Mouse (Mus musculus): Measurements from ENCODE around the gene Rgs11. TPM values are rescaled to one million over a fixed set of nuclear protein-coding genes. Genes with fewer than 3 reads are reported as not detected.

Rgs11 gene
- total RNA-seq, 4 experiments from 2014 or later: 0.19 to 0.97 (median 0.45) TPM

DNA sequence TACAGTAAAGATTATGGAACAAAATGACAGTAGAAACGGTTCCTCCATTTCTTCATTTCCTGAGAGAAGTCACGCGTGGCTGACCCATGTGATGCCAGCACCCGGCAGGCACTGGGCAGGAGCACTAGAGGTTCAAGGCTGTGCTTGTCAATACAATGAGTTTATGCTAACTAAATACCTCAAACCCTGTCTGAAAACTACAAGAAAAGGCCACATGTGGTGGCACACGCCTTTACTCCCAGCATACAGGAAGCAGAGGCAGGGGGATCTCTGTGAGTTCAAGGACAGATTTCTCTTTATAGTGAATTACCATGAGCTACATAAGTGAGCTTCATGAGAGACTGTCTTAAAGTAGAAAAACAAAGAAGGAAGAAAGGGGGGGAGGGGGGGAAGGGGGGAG lies 28.4 kb downstream of the Rgs11 start:
- no peak for DNase-seq (ENCODE audit: low spot score in 2 of 2)

DNA sequence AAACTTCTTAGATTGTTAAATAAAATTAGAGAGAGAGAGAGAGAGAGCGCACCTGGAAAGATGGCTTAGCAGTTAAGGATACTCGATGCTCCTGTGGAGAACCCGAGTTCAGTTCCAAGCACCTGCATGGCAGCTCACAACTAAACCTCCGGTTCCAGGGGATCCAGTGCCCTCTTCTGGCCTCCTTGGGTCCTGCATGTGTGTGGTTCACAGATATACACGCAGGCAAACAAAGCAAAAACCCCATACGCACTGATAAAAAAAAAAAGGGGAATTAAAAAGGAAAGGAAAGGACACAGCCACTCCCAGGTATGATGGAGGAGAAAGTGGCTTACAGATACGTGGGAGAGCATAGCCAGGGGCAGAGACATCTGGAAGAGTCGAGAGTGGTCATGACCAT lies 30.1 kb downstream of the Rgs11 start:
- no peak for DNase-seq (ENCODE audit: low spot score in 2 of 2)

DNA sequence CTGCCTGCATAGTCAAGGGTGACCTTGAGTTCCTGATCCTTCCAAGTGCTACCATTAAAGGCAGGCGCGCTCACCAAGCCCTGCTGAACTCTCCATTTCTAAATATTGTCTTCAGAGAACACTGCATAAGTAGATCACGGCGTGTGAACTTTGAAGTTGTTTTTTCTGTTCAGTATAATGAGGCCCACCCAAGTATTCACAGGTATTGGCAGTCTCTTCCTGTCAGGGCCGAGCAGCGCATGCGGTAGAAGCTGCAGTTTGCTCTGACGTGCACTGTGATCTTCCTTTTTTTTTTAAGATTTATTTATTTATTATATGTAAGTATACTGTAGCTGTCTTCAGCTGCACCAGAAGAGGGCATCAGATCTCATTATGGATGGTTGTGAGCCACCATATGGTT lies 31.6 kb downstream of the Rgs11 start:
- DNase-seq (ENCODE audit: low spot score in 2 of 2): no peak

DNA sequence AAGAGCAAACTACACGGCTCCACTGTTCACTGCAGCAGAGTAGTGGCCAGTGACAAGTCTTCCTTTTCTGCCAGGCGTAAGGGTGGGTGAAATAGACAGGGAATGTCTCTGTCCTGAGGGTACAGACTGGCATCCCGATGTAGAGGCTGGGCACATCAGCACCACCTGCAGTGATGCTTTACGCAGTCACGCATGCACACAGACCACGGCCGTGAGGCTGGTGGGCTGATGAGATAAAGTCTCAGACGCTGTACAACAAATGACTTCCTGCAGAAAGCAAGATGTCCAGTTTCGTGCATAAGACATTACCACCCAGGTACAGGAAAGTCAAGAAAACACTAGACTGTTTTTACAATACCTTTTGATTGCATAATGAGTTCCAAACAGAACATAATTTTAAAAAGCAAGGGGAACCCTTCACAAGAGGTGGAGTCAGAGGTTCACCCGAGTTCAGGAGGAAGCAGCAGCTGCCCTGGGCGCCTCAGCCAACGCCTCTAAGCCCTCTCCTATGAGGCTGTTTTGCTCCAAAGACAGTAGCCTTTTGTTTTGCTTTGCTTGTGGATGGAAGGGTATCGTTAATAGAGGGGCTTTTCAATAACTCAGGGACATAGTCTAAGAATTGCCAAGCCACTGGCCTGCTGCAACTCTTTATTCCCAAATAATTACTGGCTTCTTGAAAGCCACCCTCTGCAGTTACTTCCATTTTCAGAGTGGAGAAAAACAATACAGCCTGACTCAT lies 32.5 kb downstream of the Rgs11 start:
- DNase-seq (ENCODE audit: low spot score in 2 of 2): no peak

DNA sequence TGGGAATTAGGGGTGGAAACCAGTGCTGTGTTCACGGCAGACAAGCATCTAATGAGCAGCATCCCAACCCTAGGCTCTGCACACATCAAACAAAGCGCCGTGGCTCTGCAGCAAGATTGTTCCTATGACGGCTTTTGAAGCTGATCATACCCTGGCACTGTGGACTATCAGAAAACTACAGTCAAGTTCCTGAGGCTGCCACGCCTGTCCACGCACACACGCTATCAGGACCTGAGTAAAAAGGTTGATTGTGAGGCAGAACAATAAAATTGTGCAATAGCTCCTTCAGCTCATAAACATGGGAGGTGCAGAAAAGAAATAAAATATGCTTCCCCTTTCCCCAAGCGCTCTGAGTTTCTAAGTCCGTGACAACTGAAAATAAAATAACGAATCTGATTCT lies 34.9 kb downstream of the Rgs11 start:
- DNase-seq (ENCODE audit: low spot score in 2 of 2): no peak

DNA sequence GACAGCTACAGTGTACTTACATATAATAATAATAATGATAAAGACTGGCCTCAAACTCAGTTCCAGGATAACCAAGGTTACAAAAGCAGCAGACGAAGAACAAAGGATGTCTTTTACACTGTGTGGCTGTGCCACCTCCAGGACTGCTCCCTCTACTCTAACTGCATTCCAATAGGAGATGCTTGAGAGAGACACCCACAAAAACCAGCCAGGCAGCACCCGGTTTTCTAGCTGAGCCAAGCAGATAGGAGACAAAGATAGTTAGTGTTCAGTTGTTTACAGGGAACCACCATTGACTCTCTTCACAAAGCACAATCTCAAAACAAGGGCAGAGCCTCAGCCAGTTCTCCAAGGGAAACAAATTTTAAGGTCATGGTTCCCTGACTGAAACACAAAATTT lies 36.8 kb downstream of the Rgs11 start:
- no peak for DNase-seq (ENCODE audit: low spot score in 2 of 2)

DNA sequence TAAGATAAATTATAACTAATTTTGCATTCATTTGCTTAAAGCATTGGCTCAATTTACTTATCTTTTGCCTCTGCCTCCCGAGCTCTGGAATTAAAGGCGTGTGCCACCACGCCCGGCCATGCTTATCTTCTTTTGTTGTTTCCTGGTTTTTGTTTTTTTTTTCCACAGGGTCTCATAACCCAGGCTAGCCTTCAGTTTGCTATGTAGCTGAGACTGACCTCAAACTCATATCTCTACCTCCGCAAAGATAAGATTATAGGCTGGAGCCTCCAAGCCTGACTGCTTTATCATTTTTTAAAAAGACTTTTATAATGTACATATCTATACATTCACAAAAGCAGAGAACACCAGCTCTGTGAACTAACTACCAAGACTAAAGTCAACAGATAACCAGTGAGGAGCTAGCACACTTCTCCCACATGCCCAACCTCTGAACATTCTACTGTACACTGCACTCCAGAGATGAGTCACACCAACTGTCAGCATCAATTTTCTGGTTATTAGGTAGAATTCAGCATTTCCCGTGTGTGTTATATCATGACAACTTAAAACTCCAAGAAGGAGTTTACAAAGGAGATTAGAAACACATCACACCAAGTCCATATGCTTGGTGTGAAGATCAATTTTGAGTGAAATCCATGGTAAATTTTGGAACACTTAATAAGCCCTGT lies 37.5 kb downstream of the Rgs11 start:
- DNase-seq (ENCODE audit: low spot score in 2 of 2): no peak

DNA sequence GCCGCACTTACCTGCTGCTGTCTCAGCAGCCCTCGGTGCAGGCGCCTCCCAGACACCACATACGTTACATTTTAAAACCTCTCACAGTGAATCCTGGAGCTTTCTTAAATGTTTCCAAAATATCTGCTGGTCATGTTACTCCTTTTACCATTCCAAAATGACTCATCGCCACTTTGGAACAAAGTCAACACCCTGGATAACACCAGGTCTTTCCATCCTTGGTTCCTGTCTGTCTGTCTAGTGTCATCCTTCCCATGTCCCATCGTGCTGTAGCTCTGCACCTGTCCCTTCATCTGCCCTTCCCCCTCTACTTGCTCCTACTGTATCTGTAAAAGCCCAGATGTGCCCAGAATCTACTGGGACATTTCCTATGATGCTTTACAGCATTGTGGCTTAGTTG lies 38.2 kb downstream of the Rgs11 start:
- DNase-seq (ENCODE audit: low spot score in 2 of 2): no peak

DNA sequence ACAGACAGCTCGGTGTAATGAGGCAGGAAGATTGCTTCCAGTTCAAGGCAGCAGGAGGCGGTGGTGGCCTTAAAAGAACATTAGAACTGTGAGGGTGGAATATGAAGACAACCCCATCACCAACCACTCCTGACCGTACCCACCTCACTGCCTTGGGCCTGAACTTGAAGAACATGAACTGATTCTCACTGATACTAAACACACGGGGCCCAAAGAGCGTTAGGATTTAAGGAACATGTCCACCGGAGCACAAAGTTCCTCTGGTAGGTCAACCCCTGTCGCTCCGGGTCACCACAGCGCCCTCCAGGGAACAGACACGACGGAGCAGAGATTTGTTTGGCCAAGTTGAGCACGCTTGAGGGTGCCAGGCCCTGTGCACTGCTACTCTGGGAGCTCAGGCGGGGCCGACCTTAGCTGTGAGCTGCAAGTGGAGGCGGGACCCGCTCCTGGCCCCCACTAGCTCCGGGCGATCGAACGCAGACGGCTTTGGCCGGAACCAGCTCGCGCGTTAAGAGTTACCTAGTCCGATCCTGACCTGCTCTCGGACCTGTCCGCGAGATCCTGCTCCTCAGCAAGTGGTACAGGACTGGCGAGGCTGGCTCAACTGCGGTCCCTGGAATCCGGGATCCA lies 40.8 kb downstream of the Rgs11 start:
- DNase-seq (ENCODE audit: low spot score in 2 of 2): peak; percentile 72 to 73

DNA sequence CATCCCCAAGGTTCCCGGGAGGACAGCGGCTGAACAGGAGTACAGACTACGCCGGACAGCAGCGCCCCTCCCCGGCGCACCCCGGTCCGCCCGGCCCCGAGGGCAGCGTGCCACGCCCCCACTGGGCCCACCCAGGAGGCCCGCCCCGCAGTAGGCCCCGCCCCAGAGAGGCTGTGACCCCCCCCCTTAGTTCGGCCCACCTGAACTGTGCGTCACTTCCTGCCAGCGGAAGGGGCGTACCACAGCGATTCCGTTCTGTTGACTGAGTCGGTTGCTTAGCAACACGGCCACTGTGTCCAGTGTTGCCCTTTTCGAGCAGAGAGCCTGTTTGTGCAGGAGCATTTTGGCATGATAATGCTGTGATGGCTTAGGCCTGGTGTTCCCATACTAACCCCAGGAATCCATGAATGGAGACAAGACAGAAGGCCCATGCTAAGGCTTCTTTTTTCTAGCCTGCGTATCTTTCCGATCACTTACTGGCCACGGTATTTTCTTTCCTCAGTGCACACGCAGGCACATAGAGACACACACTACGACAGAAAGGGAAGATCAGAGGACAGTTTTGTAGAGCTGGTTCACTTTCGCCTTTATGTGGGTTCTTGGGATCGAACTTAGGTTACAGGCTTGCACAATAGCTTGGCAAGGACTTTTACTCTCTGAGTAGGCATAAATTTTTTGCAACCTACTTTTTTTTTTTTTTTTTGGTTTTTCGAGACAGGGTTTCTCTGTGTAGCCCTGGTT lies 41.5 kb downstream of the Rgs11 start, which contains the start of gene Fam234a:
TSS of gene Fam234a (minus strand) at position 142 of the 741 bp plus-strand sequence.
- peak; percentile 90 to 92 for DNase-seq (ENCODE audit: low spot score in 2 of 2)

DNA sequence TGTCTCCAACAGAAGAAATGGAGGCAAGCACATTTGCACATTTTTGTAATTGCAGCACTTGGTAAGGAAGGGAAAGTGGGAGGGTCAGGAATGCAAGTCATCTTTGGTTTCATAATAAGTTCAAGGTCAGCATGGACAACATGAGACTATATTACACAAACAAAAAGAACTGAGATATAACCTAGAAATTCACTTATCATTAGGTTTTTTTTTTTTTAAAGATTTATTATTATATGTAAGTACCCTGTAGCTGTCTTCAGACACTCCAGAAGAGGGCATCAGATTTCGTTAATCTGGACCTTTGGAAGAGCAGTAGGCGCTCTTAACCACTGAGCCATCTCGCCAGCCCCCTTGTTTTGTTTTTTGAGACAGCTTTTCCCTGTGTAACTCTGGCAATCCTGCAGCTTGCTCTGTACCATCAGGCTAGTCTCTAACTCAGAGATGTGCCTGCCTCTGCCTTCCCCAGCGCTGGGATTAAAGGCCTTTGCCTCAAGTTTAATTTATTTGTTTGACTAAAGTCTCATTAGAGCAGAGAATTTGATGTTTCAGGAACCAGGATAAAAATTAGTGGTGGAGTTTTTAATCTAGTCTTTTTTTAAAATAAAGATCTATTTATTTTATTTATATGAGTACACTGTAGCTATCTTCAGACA lies 49.3 kb downstream of the Rgs11 start:
- DNase-seq (ENCODE audit: low spot score in 2 of 2): no peak

DNA sequence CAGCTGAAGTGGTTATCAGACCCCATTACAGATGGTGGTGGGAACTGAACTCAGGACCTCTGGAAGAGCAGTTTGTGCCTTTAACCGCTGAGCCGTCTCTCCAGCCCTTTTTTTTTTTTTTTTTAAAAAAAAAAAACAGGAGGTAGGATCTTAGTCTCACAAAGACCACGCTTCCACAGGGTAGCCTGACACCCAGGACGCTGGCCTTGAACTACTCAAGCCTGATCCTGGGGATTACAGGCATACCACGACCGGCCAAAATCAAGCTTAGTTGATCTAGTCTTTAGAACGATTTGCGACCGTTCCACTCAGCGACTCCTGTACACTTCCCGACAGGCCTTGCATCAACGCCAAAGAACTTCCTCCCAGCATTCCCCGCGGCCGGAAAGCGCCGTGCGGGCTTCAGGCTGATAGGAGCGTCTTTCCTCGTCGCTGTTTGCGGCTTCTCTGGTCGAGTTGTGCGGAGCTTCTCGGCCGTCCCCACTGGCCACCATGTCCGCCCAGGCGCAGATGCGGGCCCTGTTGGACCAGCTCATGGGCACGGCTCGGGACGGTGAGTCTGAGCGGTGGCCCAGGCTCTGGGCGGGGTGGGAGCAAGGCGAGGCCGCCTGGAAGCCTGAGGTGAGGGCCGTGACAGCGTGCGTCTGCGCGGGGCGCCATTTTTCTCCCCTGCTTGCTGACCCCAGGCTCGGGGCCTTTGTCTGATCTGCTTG lies 49.9 kb downstream of the Rgs11 start, which contains the start of gene Luc7l:
TSS of gene Luc7l (plus strand) at position 358 of the 713 bp plus-strand sequence.
- peak; percentile 89 to 90 for DNase-seq (ENCODE audit: low spot score in 2 of 2)

DNA sequence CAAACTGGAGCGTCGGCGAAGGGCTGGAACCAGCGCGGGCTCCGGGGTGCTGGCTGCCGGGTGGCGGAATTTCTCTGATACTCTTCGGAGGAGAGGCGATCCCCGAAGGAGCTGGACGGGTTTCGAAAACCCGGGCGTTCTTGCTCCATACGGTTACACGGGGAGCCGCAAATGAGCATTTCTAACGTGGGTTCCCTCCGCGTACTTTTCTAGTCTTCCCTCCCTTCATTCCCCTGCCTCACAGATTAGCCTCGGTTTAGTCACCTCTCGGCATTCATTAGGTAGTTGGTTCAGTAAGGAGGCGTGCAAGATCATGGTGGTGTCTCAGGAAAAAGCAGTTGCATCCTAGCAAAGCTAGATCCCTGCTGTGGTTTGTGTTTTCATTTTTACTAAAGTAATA lies 50.6 kb downstream of the Rgs11 start:
- DNase-seq (ENCODE audit: low spot score in 2 of 2): no peak

DNA sequence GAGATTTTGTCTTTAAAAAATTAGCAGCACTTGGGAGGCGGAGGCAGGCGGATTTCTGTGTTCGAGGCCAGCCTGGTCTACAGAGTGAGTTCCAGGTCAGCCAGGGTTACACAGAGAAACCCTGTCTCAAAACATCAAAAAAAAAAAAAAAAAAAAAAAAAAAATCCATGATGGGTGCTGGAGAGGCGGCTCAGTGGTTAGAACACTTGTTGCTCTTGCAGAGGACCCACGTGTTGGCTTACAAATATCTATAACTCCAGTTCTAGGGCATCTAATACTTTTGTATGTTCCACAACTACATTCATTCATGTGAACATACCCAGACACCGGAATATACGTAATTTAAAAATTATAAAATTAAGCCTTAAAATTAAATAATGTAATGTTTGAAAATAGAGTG lies 52.6 kb downstream of the Rgs11 start:
- no peak for DNase-seq (ENCODE audit: low spot score in 2 of 2)

Other genes starting within 250 kb of the Rgs11 start
- gene Capn15, start 217.2 kb upstream of the Rgs11 start, total RNA-seq (2022): 1 to 10 TPM; 2.9 to 5.0 (median 4.1) TPM
- 10 to 100 TPM; 71.4 to 85.9 (median 78.5) TPM for gene Rab11fip3, start 133.4 kb upstream of the Rgs11 start, total RNA-seq (2022)
- 1 to 10 TPM; 2.8 to 4.2 (median 2.8) TPM for gene Decr2, start 112.6 kb upstream of the Rgs11 start, total RNA-seq (2022)
- 1 to 10 TPM; 1.9 to 4.0 (median 2.8) TPM for gene Nme4, start 107.3 kb upstream of the Rgs11 start, total RNA-seq (2022)
- 1 to 10 TPM; 2.6 to 4.1 (median 3.4) TPM for gene Tmem8, start 89.7 kb upstream of the Rgs11 start, total RNA-seq (2022)
- 10 to 100 TPM; 62.7 to 72.1 (median 67.6) TPM for gene Mrpl28, start 79.5 kb upstream of the Rgs11 start, total RNA-seq (2022)
- gene Axin1, start 64.3 kb upstream of the Rgs11 start, total RNA-seq (2022): 10 to 100 TPM; 15.4 to 19.8 (median 17.7) TPM
- gene Pdia2, start 3.9 kb upstream of the Rgs11 start, total RNA-seq (2022): not detected
- gene Arhgdig, start 4.8 kb downstream of the Rgs11 start, total RNA-seq (2022): under 1 TPM; 0.48 to 0.97 (median 0.70) TPM
- gene Fam234a, start 41.3 kb downstream of the Rgs11 start, total RNA-seq (2022): 10 to 100 TPM; 71.5 to 95.3 (median 87.8) TPM
- gene Luc7l, start 49.9 kb downstream of the Rgs11 start, total RNA-seq (2022): 10 to 100 TPM in 3 of 4 experiments, 1 to 10 TPM in 1; 7.1 to 12.7 (median 11.2) TPM
- 1 to 10 TPM; 1.9 to 3.5 (median 2.5) TPM for gene Neurl1b, start 211.9 kb downstream of the Rgs11 start, total RNA-seq (2022)

Measured in gastrocnemius, adult 8-10 months (tissue).